Mouse (Mus musculus): ENCODE data around the gene Shroom3. TPM values are rescaled to one million over a fixed set of nuclear protein-coding genes. Genes with fewer than 3 reads are reported as not detected.

Shroom3 gene
- polyA plus RNA-seq, 1 experiment from 2014 or later = 8.3 TPM

GRCm38 (mm10) chr5:92875836-92876235 is 192.6 kb downstream of the Shroom3 start:
- WGBS = 94% methylated on average over 10 of the region's 10 CpGs
- Histone ChIP-seq H3K4me3 (ENCODE audit: low read depth, low read length) (no peak overlapping the region), H3K36me3 (ENCODE audit: control insufficient read depth, insufficient read depth, low read length) (no peaks in the 10 kb centered on the region), H3K4me2 (replicated peaks; ENCODE audit: low read depth, low read length) (no peak overlapping the region), H3K27ac (ENCODE audit: low read length) (no peak overlapping the region), H3K27me3 (ENCODE audit: control insufficient read depth, insufficient read depth, low read length) (no peaks in the 10 kb centered on the region), H3K9me3 (ENCODE audit: control insufficient read depth, low read depth, low read length) (no peaks in the 10 kb centered on the region), H3K4me1 (ENCODE audit: control insufficient read depth, insufficient read depth, low read length) (0 out of 2 replicates have a peak, but pooled peaks cover 4% of the 10 kb centered on the region), H3K9ac (replicated peaks; ENCODE audit: low read depth, low read length) (no peak overlapping the region)
- ATAC-seq (ENCODE audit: insufficient number of reproducible peaks, insufficient read depth, low FRiP score, low read depth) = no peak

GRCm38 (mm10) chr5:92877104-92877503 is 193.9 kb downstream of the Shroom3 start:
- H3K36me3 ChIP-seq (ENCODE audit: control insufficient read depth, insufficient read depth, low read length) = no peaks in the 10 kb centered on the region
- no peak overlapping the region for H3K4me2 ChIP-seq (replicated peaks; ENCODE audit: low read depth, low read length)
- no peak overlapping the region for H3K4me3 ChIP-seq (ENCODE audit: low read depth, low read length)
- 61% methylated on average over 3 of the region's 3 CpGs for WGBS
- H3K27me3 ChIP-seq (ENCODE audit: control insufficient read depth, insufficient read depth, low read length) = no peaks in the 10 kb centered on the region
- H3K9ac ChIP-seq (replicated peaks; ENCODE audit: low read depth, low read length) = no peak overlapping the region
- H3K4me1 ChIP-seq (ENCODE audit: control insufficient read depth, insufficient read depth, low read length) = 0 out of 2 replicates have a peak, but pooled peaks cover 6% of the 10 kb centered on the region
- no peak overlapping the region for H3K27ac ChIP-seq (ENCODE audit: low read length)
- H3K9me3 ChIP-seq (ENCODE audit: control insufficient read depth, low read depth, low read length) = no peaks in the 10 kb centered on the region
- no peak for ATAC-seq (ENCODE audit: insufficient number of reproducible peaks, insufficient read depth, low FRiP score, low read depth)

GRCm38 (mm10) chr5:92880393-92880792 is 197.2 kb downstream of the Shroom3 start:
- 0 out of 2 replicates have a peak, but pooled peaks have one; percentile 33 for ATAC-seq (ENCODE audit: insufficient number of reproducible peaks, insufficient read depth, low FRiP score, low read depth)
- no peak overlapping the region for H3K27ac ChIP-seq (ENCODE audit: low read length)

GRCm38 (mm10) chr5:92880893-92881292 is 197.7 kb downstream of the Shroom3 start:
- H3K9ac ChIP-seq (replicated peaks; ENCODE audit: low read depth, low read length) = no peak overlapping the region
- WGBS = 19% methylated on average over 4 of the region's 4 CpGs
- no peak overlapping the region for H3K27ac ChIP-seq (ENCODE audit: low read length)
- no peaks in the 10 kb centered on the region for H3K36me3 ChIP-seq (ENCODE audit: control insufficient read depth, insufficient read depth, low read length)
- H3K4me2 ChIP-seq (replicated peaks; ENCODE audit: low read depth, low read length) = no peak overlapping the region
- no peak for ATAC-seq (ENCODE audit: insufficient number of reproducible peaks, insufficient read depth, low FRiP score, low read depth)
- H3K4me3 ChIP-seq (ENCODE audit: low read depth, low read length) = no peak overlapping the region
- H3K27me3 ChIP-seq (ENCODE audit: control insufficient read depth, insufficient read depth, low read length) = no peaks in the 10 kb centered on the region
- H3K9me3 ChIP-seq (ENCODE audit: control insufficient read depth, low read depth, low read length) = no peaks in the 10 kb centered on the region
- 0 out of 2 replicates have a peak, but pooled peaks cover 3% of the 10 kb centered on the region for H3K4me1 ChIP-seq (ENCODE audit: control insufficient read depth, insufficient read depth, low read length)

More at GRCm38 (mm10) chr5:92880393-92880792, 197.2 kb downstream of the Shroom3 start:
- Histone ChIP-seq H3K27me3 (ENCODE audit: control insufficient read depth, insufficient read depth, low read length) (no peaks in the 10 kb centered on the region), H3K4me1 (ENCODE audit: control insufficient read depth, insufficient read depth, low read length) (0 out of 2 replicates have a peak, but pooled peaks cover 3% of the 10 kb centered on the region), H3K9ac (replicated peaks; ENCODE audit: low read depth, low read length) (no peak overlapping the region), H3K9me3 (ENCODE audit: control insufficient read depth, low read depth, low read length) (no peaks in the 10 kb centered on the region), H3K4me2 (replicated peaks; ENCODE audit: low read depth, low read length) (no peak overlapping the region), H3K36me3 (ENCODE audit: control insufficient read depth, insufficient read depth, low read length) (no peaks in the 10 kb centered on the region), H3K4me3 (ENCODE audit: low read depth, low read length) (no peak overlapping the region)
- WGBS = 71% methylated on average over 2 of the region's 2 CpGs

- peak; percentile 47; the same call in 1 of the 2 replicates for ATAC-seq (ENCODE audit: insufficient number of reproducible peaks, insufficient read depth, low FRiP score, low read depth)
- no peak overlapping the region for H3K9ac ChIP-seq (replicated peaks; ENCODE audit: low read depth, low read length)
- WGBS = 28% methylated on average over 4 of the region's 4 CpGs
Observed at GRCm38 (mm10) chr5:92886141-92886540, 202.9 kb downstream of the Shroom3 start.

GRCm38 (mm10) chr5:92887501-92887900 is 204.3 kb downstream of the Shroom3 start:
- no peak overlapping the region for H3K4me3 ChIP-seq (ENCODE audit: low read depth, low read length)
- no peaks in the 10 kb centered on the region for H3K9me3 ChIP-seq (ENCODE audit: control insufficient read depth, low read depth, low read length)
- no peak for ATAC-seq (ENCODE audit: insufficient number of reproducible peaks, insufficient read depth, low FRiP score, low read depth)
- H3K9ac ChIP-seq (replicated peaks; ENCODE audit: low read depth, low read length) = no peak overlapping the region
- no peaks in the 10 kb centered on the region for H3K36me3 ChIP-seq (ENCODE audit: control insufficient read depth, insufficient read depth, low read length)
- H3K27me3 ChIP-seq (ENCODE audit: control insufficient read depth, insufficient read depth, low read length) = no peaks in the 10 kb centered on the region
- H3K27ac ChIP-seq (ENCODE audit: low read length) = no peak overlapping the region; the same call in 1 of the 2 replicates
- H3K4me2 ChIP-seq (replicated peaks; ENCODE audit: low read depth, low read length) = no peak overlapping the region
- WGBS = 64% methylated on average over 3 of the region's 3 CpGs
- peaks cover 10% of the 10 kb centered on the region; the same call in 1 of the 2 replicates for H3K4me1 ChIP-seq (ENCODE audit: control insufficient read depth, insufficient read depth, low read length)

More at GRCm38 (mm10) chr5:92886141-92886540, 202.9 kb downstream of the Shroom3 start:
- H3K27ac ChIP-seq (ENCODE audit: low read length) = peak overlapping the region; percentile 83
- no peak overlapping the region for H3K4me3 ChIP-seq (ENCODE audit: low read depth, low read length)
- H3K36me3 ChIP-seq (ENCODE audit: control insufficient read depth, insufficient read depth, low read length) = no peaks in the 10 kb centered on the region
- no peaks in the 10 kb centered on the region for H3K9me3 ChIP-seq (ENCODE audit: control insufficient read depth, low read depth, low read length)
- H3K27me3 ChIP-seq (ENCODE audit: control insufficient read depth, insufficient read depth, low read length) = no peaks in the 10 kb centered on the region
- no peak overlapping the region for H3K4me2 ChIP-seq (replicated peaks; ENCODE audit: low read depth, low read length)
- H3K4me1 ChIP-seq (ENCODE audit: control insufficient read depth, insufficient read depth, low read length) = peaks cover 10% of the 10 kb centered on the region; the same call in 1 of the 2 replicates

GRCm38 (mm10) chr5:92888628-92889241 is 205.5 kb downstream of the Shroom3 start:
- 50% methylated on average over 8 of the region's 8 CpGs for WGBS
- H3K9ac ChIP-seq (replicated peaks; ENCODE audit: low read depth, low read length) = no peak overlapping the region
- no peak overlapping the region for H3K4me2 ChIP-seq (replicated peaks; ENCODE audit: low read depth, low read length)
- H3K36me3 ChIP-seq (ENCODE audit: control insufficient read depth, insufficient read depth, low read length) = no peaks in the 10 kb centered on the region
- H3K27ac ChIP-seq (ENCODE audit: low read length) = no peak overlapping the region
- H3K4me1 ChIP-seq (ENCODE audit: control insufficient read depth, insufficient read depth, low read length) = peaks cover 14% of the 10 kb centered on the region
- no peaks in the 10 kb centered on the region for H3K27me3 ChIP-seq (ENCODE audit: control insufficient read depth, insufficient read depth, low read length)
- no peak overlapping the region for H3K4me3 ChIP-seq (ENCODE audit: low read depth, low read length)
- H3K9me3 ChIP-seq (ENCODE audit: control insufficient read depth, low read depth, low read length) = no peaks in the 10 kb centered on the region
- ATAC-seq (ENCODE audit: insufficient number of reproducible peaks, insufficient read depth, low FRiP score, low read depth) = no peak

- Histone ChIP-seq H3K4me1 (ENCODE audit: control insufficient read depth, insufficient read depth, low read length) (peaks cover 17% of the 10 kb centered on the region), H3K27ac (ENCODE audit: low read length) (no peak overlapping the region), H3K27me3 (ENCODE audit: control insufficient read depth, insufficient read depth, low read length) (no peaks in the 10 kb centered on the region), H3K9ac (replicated peaks; ENCODE audit: low read depth, low read length) (no peak overlapping the region), H3K4me3 (ENCODE audit: low read depth, low read length) (no peak overlapping the region), H3K36me3 (ENCODE audit: control insufficient read depth, insufficient read depth, low read length) (no peaks in the 10 kb centered on the region), H3K4me2 (replicated peaks; ENCODE audit: low read depth, low read length) (no peak overlapping the region), H3K9me3 (ENCODE audit: control insufficient read depth, low read depth, low read length) (no peaks in the 10 kb centered on the region)
- no peak for ATAC-seq (ENCODE audit: insufficient number of reproducible peaks, insufficient read depth, low FRiP score, low read depth)
- 66% methylated on average over 5 of the region's 5 CpGs for WGBS
Observed at GRCm38 (mm10) chr5:92890902-92891301, 207.7 kb downstream of the Shroom3 start.

Measured in stomach, embryonic 14.5 days (tissue).